Mouse (Mus musculus) hindbrain, embryonic 11.5 days (tissue): ENCODE measurements around the gene Mfsd5. TPM values are rescaled to one million over a fixed set of nuclear protein-coding genes. Genes with fewer than 3 reads are reported as not detected.
A peak's percentile ranks its signal among the peaks of the same experiment; 100 is the strongest.

ENCODE experiments used
- ATAC-seq: fragments of 200-750 bp; cut with Nextera tagmentation; 2 replicates; pipeline ENCODE4 v1.8.0; 2017; ENCODE audit warnings: mild to moderate bottlenecking, moderate TSS enrichment, moderate library complexity; ENCODE audit not compliant: low FRiP score
- DNase-seq: peaks from one replicate; pipeline ENCODE4 v3.0.0-alpha.2; 2015; ENCODE audit warnings: low spot score
- H3K27ac ChIP-seq: fragments of 300-500 bp; sonication (generic); 2 replicates; pipeline ENCODE4 v1.5.1; 2014; ENCODE audit warnings: mild to moderate bottlenecking, low read depth, low read length
- H3K27me3 ChIP-seq: fragments of 300-500 bp; sonication (generic); 2 replicates; pipeline ENCODE4 v1.6.1; 2014; ENCODE audit warnings: mild to moderate bottlenecking, low read length, moderate library complexity, mixed read lengths; ENCODE audit not compliant: control insufficient read depth, insufficient read depth
- H3K36me3 ChIP-seq: fragments of 300-500 bp; sonication (generic); 2 replicates; pipeline ENCODE4 v1.6.1; 2014; ENCODE audit warnings: mild to moderate bottlenecking, low read length, moderate library complexity, mixed read lengths; ENCODE audit not compliant: control insufficient read depth, insufficient read depth
- H3K4me1 ChIP-seq: fragments of 300-500 bp; sonication (generic); replicated peaks from 2 replicates; pipeline ENCODE4 v1.6.1; 2014; ENCODE audit warnings: low read length, mixed read lengths; ENCODE audit not compliant: control insufficient read depth, insufficient read depth
- H3K4me2 ChIP-seq: fragments of 300-500 bp; sonication (generic); replicated peaks from 2 replicates; pipeline ENCODE4 v1.6.1; 2014; ENCODE audit warnings: mild to moderate bottlenecking, low read depth, low read length
- H3K4me3 ChIP-seq: fragments of 300-500 bp; sonication (generic); 2 replicates; pipeline ENCODE4 v1.5.1; 2014; ENCODE audit warnings: low read depth, low read length
- H3K9ac ChIP-seq: fragments of 300-500 bp; sonication (generic); 2 replicates; pipeline ENCODE4 v1.6.1; 2014; ENCODE audit warnings: low read depth, low read length
- H3K9me3 ChIP-seq: fragments of 300-500 bp; sonication (generic); 2 replicates; pipeline ENCODE4 v1.6.1; 2016; ENCODE audit warnings: low read length; ENCODE audit not compliant: control insufficient read depth
- WGBS: fragments of 180-500 bp; shearing (Covaris S2); extraction: QIAGEN DNeasy Blood & Tissue Kit; methylation state at CpG from one replicate; pipeline ENCODE4 v1.1.7; 2014; 5-methylcytosine and 5-hydroxymethylcytosine counted together
- polyA plus RNA-seq: library from polyadenylated mRNA; unstranded; fragments of >200 nt; fragmentation: Nextera tagmentation; extraction: Ambion mirVana; gene quantifications from 2 replicates; pipeline ENCODE4 v1.2.1, GENCODE M21; 2014

The Mfsd5 gene
- polyA plus RNA-seq, 1 experiment from 2014 or later = 57.0 TPM

DNA sequence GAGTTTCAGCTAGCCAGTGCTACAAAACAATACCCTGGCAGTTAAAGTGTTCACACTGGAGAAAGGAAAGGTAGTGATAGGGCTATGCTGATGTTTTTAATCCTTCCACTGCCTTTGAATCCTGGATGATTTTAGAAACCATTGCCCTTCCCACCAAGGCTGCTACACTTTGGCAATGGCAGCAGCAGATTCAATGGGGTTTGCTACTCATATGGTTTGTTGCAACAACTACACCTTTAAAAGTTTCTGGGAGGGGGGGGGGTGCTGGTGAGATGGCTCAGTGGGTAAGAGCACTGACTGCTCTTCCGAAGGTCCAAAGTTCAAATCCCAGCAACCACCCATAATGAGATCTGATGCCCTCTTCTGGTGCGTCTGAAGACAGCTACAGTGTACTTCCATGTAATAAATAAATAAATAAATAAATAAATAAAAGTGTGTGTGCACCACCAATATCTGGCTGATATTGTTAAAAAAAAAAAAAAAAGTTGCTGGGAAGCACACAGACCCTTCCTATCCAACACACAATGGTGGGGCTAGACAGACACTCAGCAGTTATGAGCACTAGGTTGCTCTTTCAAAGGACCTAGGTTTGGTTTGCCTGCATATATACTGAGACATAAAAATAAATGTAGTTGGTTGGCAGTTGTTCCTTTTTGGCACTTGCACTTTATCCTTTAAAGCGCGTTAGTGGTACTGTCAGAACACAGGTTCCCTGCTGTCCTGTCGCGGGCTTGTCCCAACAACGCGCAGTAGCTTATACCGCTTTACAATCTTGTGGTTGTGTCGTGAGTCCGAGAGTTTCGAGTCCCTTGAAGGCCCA, 45.6 kb downstream of the Mfsd5 start:
- WGBS = 85% methylated on average over 12 of the region's 12 CpGs
- no peak overlapping the region for H3K27ac ChIP-seq

DNA sequence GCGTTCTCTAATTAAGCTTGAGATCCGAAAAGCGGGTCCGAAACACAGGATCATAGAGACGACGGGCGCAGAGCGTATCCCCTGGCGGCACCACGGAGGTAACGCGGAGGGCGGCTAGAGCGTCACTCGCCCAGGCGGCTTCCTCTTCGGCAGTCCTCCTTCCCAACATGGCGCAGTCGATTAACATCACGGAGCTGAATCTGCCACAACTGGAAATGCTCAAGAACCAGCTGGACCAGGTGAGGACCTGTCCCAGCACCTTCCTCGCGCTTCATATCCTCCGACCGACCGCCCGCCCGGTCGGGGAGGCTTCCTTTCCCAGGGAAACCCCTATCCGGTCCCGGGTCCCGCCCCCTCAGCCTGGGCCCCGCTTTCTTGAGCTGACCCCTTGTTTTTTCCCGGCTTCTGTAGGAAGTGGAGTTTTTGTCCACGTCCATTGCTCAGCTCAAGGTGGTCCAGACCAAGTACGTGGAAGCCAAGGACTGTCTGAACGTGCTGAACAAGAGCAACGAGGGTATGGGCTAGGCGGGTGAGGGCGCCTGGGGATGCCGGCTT, 46.8 kb downstream of the Mfsd5 start, which contains the start of gene Pfdn5:
Gene Pfdn5 (plus strand): TSS at position 95 of the 555 bp plus-strand sequence.
- DNase-seq (peak; percentile 85), ATAC-seq (peak; percentile 81)
- Histone ChIP-seq H3K9ac (peak within 1 kb of the TSS; percentile 86), H3K4me3 (peak within 1 kb of the TSS; percentile 90), H3K27me3 (no peaks in the 10 kb centered on the region), H3K9me3 (no peaks in the 10 kb centered on the region), H3K27ac (no peak within 1 kb of the TSS), H3K4me2 (peak within 1 kb of the TSS; percentile 60), H3K36me3 (no peaks in the 10 kb centered on the region), H3K4me1 (no peaks in the 10 kb centered on the region)
- under 1% methylated on average over 40 of the region's 40 CpGs for WGBS

More for the DNA sequence above, 45.6 kb downstream of the Mfsd5 start:
- Histone ChIP-seq H3K36me3 (0 out of 2 replicates have a peak, but pooled peaks cover 2% of the 10 kb centered on the region), H3K9ac (no peak overlapping the region), H3K27me3 (no peaks in the 10 kb centered on the region), H3K4me3 (no peak overlapping the region), H3K4me1 (no peaks in the 10 kb centered on the region), H3K4me2 (no peak overlapping the region), H3K9me3 (no peaks in the 10 kb centered on the region)
- DNase-seq (no peak), ATAC-seq (no peak)

DNA sequence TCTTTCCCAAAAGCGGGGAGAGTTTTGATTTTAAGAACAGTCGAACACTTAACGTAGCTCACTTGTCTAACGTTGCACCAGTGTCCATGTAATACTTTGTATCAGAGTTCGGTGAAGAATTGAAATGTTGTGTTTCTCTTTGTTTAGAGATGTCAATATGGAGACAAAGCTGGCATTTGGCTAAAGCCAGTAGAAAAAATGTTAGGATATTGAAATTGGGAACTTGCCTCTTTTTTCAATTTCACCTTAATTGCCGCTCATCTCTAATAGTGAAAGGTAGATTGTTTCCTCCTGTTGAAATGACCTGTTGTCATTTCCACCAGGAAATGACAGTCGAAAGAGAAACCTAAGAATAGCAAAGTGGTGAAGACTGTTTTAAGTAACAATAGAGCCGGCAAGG, 47.6 kb downstream of the Mfsd5 start:
- Histone ChIP-seq H3K4me3 (peak overlapping the region; percentile 90), H3K9me3 (no peaks in the 10 kb centered on the region), H3K36me3 (no peaks in the 10 kb centered on the region), H3K9ac (peak overlapping the region; percentile 86), H3K4me2 (peak overlapping the region; percentile 60), H3K4me1 (no peaks in the 10 kb centered on the region; the same call in 1 of the 2 replicates), H3K27ac (no peak overlapping the region), H3K27me3 (no peaks in the 10 kb centered on the region)
- WGBS = 74% methylated on average over 8 of the region's 8 CpGs
- ATAC-seq = no peak
- no peak for DNase-seq

Other genes with a start within 250 kb of the Mfsd5 start
- 85.0 and 103 TPM in 2 replicates for gene Eif4b, start 205.7 kb upstream of the Mfsd5 start, polyA plus RNA-seq
- 8.0 and 11.8 TPM in 2 replicates for gene Tns2, start 179.0 kb upstream of the Mfsd5 start, polyA plus RNA-seq
- 10.1 and 11.9 TPM in 2 replicates for gene Spryd3, start 143.2 kb upstream of the Mfsd5 start, polyA plus RNA-seq
- gene Igfbp6, start 135.1 kb upstream of the Mfsd5 start, polyA plus RNA-seq = 0.31 TPM in 1 of 2 replicates, not detected in the other
- 0.13 and 0.17 TPM in 2 replicates for gene Soat2, start 128.9 kb upstream of the Mfsd5 start, polyA plus RNA-seq
- gene Zfp740, start 76.2 kb upstream of the Mfsd5 start, polyA plus RNA-seq = 49.7 and 63.8 TPM in 2 replicates
- 23.5 and 27.9 TPM in 2 replicates for gene Csad, start 74.7 kb upstream of the Mfsd5 start, polyA plus RNA-seq
- 1.0 and 1.1 TPM in 2 replicates for gene Itgb7, start 47.5 kb upstream of the Mfsd5 start, polyA plus RNA-seq
- 20.3 and 21.7 TPM in 2 replicates for gene Rarg, start 21.9 kb upstream of the Mfsd5 start, polyA plus RNA-seq
- gene Gm9918, start 8.9 kb upstream of the Mfsd5 start, polyA plus RNA-seq = 0.15 TPM in 2 replicates
- 21.8 and 30.8 TPM in 2 replicates for gene Espl1, start 16.8 kb downstream of the Mfsd5 start, polyA plus RNA-seq
- gene Pfdn5, start 46.7 kb downstream of the Mfsd5 start, polyA plus RNA-seq = 401 and 431 TPM in 2 replicates
- gene Myg1, start 52.3 kb downstream of the Mfsd5 start, polyA plus RNA-seq = 104 TPM in 2 replicates
- 65.9 and 76.2 TPM in 2 replicates for gene Aaas, start 71.3 kb downstream of the Mfsd5 start, polyA plus RNA-seq
- 0.73 and 0.99 TPM in 2 replicates for gene Sp7, start 87.7 kb downstream of the Mfsd5 start, polyA plus RNA-seq
- 10.5 and 11.5 TPM in 2 replicates for gene Sp1, start 126.7 kb downstream of the Mfsd5 start, polyA plus RNA-seq
- 0.28 and 0.46 TPM in 2 replicates for gene Amhr2, start 165.9 kb downstream of the Mfsd5 start, polyA plus RNA-seq
- gene Prr13, start 179.6 kb downstream of the Mfsd5 start, polyA plus RNA-seq = 108 and 118 TPM in 2 replicates
- 238 and 273 TPM in 2 replicates for gene Pcbp2, start 191.1 kb downstream of the Mfsd5 start, polyA plus RNA-seq
- 5.1 and 8.8 TPM in 2 replicates for gene Gm10337, start 224.3 kb downstream of the Mfsd5 start, polyA plus RNA-seq
- 21.2 and 23.8 TPM in 2 replicates for gene Map3k12, start 237.6 kb downstream of the Mfsd5 start, polyA plus RNA-seq
- 85.2 and 86.3 TPM in 2 replicates for gene Tarbp2, start 238.7 kb downstream of the Mfsd5 start, polyA plus RNA-seq
- 2.6 and 2.7 TPM in 2 replicates for gene Npff, start 245.5 kb downstream of the Mfsd5 start, polyA plus RNA-seq